Mouse (Mus musculus) gastrocnemius, adult 8-10 months (tissue): Measurements from ENCODE around the gene Ank2. TPM values are rescaled to one million over a fixed set of nuclear protein-coding genes. Genes with fewer than 3 reads are reported as not detected.
A peak's percentile ranks its signal among the peaks of the same experiment; 100 is the strongest.

Source experiments
- DNase-seq, 2 experiments: peaks; one replicate each; pipeline ENCODE4 v3.0.0; 2022; ENCODE audit warnings: low spot score in 2 of 2
- total RNA-seq, 4 experiments: library from RNA; stranded (reverse); gene quantifications; 2 replicates each; pipeline ENCODE4 v1.2.4; 2022

The Ank2 gene
- total RNA-seq, 4 experiments from 2014 or later = 96.2 to 128 (median 111) TPM

- no peak for DNase-seq
Observed at GRCm38 (mm10) chr3:127187081-127187480, 312.1 kb downstream of the Ank2 start.

DNA sequence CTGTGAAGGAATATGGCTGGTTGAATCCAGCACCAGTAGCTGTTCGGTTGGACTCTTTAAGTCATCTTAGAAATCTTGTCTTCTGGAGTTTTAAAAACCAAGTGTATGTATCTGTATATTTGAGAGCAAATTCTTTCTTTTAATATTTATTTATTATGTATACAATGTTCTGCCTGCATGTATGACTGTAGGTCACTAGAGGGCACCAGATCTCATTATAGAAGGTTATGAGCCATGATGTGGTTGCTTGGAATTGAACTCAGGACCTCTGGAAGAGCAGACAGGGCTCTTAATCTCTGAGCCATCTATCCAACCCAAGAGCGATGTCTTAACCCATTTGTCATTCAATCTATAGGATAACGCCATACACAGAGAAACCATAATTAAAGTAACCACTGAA is 312.9 kb downstream of the Ank2 start:
- no peak for DNase-seq

DNA sequence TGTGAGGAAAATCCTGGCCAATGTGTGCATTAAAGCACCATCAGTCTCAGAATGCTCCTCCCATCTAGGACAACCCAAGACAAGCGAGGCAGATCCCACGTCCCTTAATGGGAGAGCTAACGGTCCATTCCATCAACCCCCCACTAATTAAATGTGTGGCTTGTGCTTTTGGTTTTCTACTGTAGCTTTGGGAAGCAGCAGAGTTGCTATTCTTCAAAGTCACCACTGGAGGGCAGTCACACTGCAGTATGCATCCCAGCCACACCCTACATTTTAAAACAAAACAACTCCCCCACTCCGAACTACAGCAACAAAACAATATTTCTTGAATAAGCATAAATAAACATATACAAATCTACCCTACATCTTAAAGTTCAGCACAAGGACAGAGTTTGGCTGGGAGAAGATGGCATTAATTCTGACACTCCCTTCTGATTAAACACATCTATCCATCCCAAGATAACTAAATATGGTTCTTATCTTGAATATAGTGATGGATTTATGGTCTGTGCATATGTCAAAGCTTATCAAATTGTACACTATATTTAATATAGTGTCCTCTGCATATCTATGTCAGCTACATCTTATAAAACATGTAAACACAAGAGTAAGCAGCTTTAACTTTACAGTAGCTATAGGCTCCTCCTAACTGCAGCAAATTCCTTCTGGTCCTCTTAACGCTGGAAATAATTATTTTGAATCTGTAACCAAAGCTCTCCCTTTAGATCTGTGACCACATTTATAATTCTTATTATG is 315.0 kb downstream of the Ank2 start:
- no peak for DNase-seq

DNA sequence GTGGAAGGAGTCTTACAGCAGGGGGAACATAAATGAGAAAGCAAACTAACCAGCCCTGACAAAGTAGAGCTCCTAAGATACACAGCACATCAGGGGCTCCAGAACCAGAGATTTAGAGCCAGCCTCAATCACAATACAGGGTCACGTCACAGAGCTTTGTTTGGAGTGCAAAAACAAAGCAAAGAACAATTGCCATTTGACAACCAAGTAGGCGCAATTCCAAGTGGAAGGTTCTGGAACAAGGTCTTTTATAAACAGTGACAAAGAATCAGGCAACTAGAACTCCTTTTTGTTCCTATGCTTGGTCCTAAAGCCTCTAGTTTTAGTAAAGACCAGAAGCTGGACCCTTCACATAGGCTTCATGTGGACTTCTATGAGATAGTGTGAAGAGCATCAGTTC is 326.5 kb downstream of the Ank2 start:
- no peak for DNase-seq

GRCm38 (mm10) chr3:127170246-127170645 is 328.9 kb downstream of the Ank2 start:
- no peak for DNase-seq

GRCm38 (mm10) chr3:127169114-127169513 is 330.0 kb downstream of the Ank2 start:
- DNase-seq = no peak

DNA sequence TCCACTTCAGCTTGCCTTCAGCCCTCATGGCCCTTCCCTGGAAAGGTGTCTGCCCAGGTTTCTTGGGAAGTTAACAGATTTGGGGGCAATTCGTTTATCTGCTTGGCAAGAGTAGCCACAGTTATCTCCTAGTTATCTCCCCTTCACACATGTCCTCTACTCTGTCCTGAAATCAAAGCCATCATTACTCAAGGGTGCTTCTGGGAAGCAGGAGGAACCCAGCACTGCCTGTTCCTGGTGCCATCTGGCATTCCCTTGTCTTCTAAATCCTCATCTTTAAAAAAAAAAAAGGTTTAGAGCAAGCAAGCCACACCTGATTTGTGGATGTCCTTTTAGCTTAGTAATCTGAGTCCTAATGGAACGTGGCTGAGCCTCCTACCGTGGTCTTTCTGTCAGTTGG is 335.4 kb downstream of the Ank2 start:
- DNase-seq = no peak

- DNase-seq = peak; percentile 12 to 34
Observed at GRCm38 (mm10) chr3:127161998-127162712, 337.0 kb downstream of the Ank2 start.

DNA sequence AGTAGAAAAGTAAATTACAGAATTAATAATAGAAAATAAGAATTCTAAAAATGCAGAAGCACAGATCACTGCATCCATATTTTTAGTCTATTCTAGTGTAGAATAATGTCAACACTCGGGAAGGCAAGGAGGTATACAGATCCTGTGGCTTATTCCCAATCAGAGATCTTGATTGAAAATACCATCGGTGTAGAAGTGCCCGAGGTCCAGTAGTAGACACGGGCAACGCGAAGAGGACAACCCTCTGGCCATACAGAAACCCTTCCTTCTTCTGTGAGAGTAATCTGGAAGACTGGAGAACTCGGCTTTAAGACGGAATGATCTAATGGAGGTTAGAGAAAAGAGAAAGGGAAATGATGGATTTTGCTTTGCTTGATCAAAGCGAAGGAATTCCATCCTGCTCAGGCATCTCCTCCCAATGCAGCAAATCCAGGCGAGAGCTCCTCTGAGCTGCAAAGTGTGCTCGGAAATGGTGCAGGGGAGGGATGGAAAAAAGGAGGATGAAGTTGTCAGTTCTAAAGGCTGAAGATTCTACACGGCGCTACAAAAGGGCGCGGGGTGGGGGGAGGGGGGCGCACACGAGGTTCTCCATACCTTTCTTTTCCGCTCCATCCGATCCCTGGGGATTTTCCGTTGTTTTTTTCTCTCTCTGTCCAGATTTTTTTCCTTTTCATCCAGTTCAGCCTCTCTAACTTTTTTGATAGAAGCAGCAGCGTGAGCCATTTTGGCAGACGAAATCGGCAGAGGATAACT is 337.9 kb downstream of the Ank2 start:
- DNase-seq = no peak

- no peak for DNase-seq
Observed at GRCm38 (mm10) chr3:127157706-127158105, 341.4 kb downstream of the Ank2 start.

DNA sequence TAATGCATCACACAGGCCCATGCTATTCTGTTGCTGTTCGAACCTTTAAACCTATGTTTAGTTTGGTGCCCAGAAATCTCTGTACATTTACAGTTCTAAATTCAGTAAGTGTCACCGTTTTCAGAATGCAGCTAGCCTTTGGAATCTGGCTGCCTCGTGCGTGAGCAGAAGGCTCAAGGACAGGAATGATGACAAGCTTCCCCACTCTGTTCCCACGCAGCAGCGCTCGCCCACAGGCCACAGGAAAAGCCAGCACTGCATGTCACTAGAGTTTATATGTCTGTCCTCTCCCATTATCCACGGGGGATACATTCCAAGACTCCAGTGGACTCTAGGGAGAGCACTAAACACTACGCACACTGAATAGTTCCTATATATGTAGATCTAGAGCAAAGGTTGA is 343.1 kb downstream of the Ank2 start:
- no peak for DNase-seq

- no peak for DNase-seq
Observed at GRCm38 (mm10) chr3:127153861-127154260, 345.3 kb downstream of the Ank2 start.

DNA sequence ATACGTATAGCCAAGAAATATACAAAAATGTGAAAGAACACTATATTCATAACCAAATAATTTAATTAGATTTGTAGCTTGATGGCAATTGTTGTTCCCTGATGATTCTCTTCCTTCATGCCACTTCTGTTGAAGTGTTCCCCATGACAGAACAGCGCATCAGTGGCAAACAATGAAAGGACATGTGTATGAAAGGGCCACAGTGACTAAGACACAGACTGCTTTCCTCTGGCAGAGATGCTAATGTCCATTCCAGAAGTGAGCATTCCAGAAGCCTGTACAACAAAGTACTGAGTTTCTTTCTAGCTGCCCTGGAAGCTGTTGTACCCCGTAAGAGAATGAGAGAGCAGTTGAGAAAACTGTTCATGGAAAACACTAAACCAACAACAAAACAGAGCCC is 345.7 kb downstream of the Ank2 start:
- DNase-seq = no peak

DNA sequence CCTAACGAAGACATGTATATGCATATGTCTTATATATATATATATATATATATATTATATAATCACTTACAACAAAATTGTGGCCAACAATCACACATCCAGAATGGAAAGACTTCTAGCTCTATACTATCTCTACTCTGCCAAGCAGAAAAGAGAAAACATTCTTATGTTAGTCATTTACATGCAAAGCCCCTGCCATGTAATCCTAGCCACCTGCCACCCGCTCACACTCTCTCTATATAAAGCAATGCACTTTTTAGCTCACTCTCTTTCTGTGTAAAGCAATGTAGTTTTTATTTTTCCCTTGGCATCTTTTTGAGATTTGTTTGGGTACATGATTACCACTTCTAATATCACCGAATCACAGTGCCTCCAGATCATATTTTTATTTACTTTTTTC is 350.5 kb downstream of the Ank2 start:
- DNase-seq = no peak

GRCm38 (mm10) chr3:127140590-127140989 is 358.6 kb downstream of the Ank2 start:
- no peak for DNase-seq

DNA sequence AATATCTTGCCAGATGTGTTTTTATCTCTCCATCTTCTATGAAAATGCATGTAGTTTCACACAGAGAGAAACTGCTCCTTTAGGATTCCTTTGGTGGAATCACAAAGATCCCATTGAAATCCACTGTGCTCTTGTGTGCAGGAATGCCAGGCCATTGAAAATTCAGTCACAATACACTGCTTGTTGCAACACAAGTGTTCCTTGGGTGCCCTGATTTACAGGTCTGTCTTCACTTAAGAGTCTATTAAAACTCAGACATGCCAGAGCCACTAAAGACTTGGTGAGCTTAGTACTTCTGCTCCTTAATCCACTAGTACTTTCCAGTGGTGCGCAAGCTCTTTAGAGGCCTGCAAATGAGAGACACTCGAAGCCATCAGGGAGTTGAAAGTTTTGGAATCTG is 359.5 kb downstream of the Ank2 start:
- DNase-seq = no peak

DNA sequence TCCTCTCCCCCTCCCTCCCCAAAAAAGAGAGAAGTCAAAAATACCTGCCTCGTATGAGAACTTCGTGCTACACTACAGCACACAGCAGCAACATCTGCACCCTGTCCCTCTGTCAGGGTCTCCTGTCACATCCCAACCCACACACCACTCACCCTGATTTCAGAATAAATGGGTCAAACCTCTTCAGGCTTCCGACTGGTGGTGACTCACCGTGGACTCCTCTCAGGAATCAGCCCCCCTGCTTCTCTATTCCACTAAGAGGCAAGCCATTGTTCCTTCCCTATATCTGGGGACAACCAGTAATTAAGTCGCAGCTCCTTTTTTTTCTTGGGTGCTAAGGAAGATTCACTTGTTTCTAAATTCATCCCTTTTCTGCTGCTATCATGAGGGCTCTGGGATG is 361.6 kb downstream of the Ank2 start:
- DNase-seq = no peak

GRCm38 (mm10) chr3:127134062-127134461 is 365.1 kb downstream of the Ank2 start:
- DNase-seq = no peak

DNA sequence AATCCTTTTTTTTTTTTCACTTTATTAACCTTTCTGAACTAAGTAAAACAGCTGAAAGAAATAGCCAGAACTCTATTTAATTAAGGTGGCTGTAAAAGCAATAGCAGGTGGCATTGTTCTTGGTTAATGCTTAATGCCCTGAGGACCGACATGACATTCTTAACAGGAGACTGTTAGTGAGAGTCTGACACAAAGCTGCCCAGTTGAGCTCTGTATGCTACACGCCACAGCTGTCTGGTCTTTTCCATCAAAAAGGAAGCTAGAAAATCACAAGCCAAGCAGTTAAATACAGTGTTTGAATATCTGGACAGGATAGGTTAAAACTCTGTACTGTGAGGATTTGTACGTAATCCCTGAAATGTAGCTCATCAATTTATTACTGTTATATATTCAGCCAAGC is 368.1 kb downstream of the Ank2 start:
- no peak for DNase-seq

GRCm38 (mm10) chr3:127130167-127130770 is 368.9 kb downstream of the Ank2 start:
- DNase-seq = no peak

DNA sequence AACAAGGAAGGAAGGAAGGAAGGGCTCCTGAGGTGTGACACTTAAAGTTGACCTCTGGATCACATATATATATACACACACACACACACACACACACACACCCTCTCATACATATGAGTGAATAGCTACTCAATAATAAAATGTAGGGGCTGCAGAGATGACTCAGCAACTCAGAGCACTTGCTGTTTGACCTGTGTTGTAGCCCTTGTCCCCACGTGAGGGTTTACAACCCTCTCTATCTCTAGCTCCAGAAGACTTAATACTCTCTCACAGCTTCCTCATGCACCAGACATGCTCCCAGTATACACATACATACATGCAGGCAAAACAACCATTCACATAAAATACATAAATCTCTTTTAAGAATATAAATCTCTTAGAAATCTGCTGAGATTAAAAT is 369.4 kb downstream of the Ank2 start:
- DNase-seq = no peak

GRCm38 (mm10) chr3:127127611-127128010 is 371.5 kb downstream of the Ank2 start:
- DNase-seq = no peak
